24 mouse cellular contexts compared by ENCODE assay signal in the genomic region with DNA sequence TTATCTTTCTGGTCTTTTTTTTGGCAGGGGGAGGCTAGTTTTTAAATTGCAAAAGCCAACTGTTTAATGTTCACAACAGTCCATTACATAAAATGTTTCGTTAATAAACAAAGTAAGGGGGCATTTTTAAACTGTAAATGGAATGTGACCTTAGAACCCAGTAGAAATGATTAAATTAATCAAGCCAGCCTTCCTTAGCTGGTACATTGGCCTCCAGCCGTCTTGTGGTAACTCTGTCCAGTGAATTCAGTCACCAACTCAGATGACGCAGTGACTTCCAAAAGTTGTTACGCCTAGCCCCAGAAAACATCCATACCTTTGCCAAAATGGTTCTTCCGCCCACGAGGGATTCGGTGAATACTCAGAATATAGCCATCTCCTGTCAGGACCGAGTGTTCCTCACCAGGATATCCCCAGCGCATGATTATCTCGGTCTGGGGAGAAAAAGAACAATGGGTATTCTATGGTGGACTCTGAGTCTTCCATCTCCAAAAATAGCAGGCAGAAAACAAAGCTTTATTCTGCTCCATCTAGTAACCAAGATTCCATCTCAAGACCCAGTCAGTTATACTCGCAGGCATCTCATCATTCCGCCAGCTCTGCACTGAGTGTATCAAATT. TPM values are rescaled to one million over a fixed set of nuclear protein-coding genes. Genes with fewer than 3 reads are reported as not detected.
DNase-seq lines count a peak whose midpoint lies in the region; TF ChIP-seq lines count a peak whose summit lies in the region.
"Had no signal": no experiment of that assay in that cellular context is flagged by ENCODE, and none has a peak within 500 bp of the region (broad histone marks: within the 10 kb centered on the region; RNA-seq: fewer than 3 reads in every experiment).

No protein-coding gene starts in this region.

- H3K4me3 ChIP-seq in heart, adult 2 months = no peak overlapping the region
- H3K4me3 ChIP-seq in layer of hippocampus, adult 2 months = no peak overlapping the region
- H3K4me3 ChIP-seq: embryonic facial prominence, embryonic 12.5 days; heart, embryonic 15.5 days; hindbrain, embryonic 15.5 days; limb, embryonic 13.5 days; liver, embryonic 13.5 days; midbrain, embryonic 12.5 days had no signal

- no peaks in the 10 kb centered on the region for H3K27me3 ChIP-seq in heart, adult 2 months (ENCODE audit: control insufficient read depth, insufficient read depth, low read length)
- H3K27me3 ChIP-seq: embryonic facial prominence, embryonic 12.5 days; heart, embryonic 15.5 days; hindbrain, embryonic 15.5 days; limb, embryonic 13.5 days; liver, embryonic 13.5 days; midbrain, embryonic 12.5 days had no signal

- 0 out of 2 replicates have a peak, but pooled peaks cover 2% of the 10 kb centered on the region for H3K79me2 ChIP-seq in heart, adult 2 months (replicated peaks; ENCODE audit: control insufficient read depth, insufficient read depth, low read length)

- H3K9ac ChIP-seq in heart, adult 2 months (ENCODE audit: low read depth, low read length) = no peak overlapping the region
- H3K9ac ChIP-seq: embryonic facial prominence, embryonic 12.5 days; forebrain, postnatal 0 days; heart, embryonic 15.5 days; hindbrain, embryonic 15.5 days; limb, embryonic 13.5 days; liver, embryonic 13.5 days; midbrain, embryonic 12.5 days had no signal

- 0 out of 2 replicates have a peak, but pooled peaks have one; percentile 41 for TF ChIP-seq EP300 in heart, adult 2 months (IDR thresholded peaks at IDR 0.05; ENCODE audit: insufficient read depth, low read depth, low read length)

- peak overlapping the region; percentile 31; the same call in 1 of the 2 replicates for H3K27ac ChIP-seq in heart, adult 2 months
- peak overlapping the region; percentile 46; the same call in 1 of the 2 replicates for H3K27ac ChIP-seq in layer of hippocampus, adult 2 months
- H3K27ac ChIP-seq: embryonic facial prominence, embryonic 12.5 days; heart, embryonic 15.5 days; hindbrain, embryonic 15.5 days; limb, embryonic 13.5 days; liver, embryonic 13.5 days; midbrain, embryonic 12.5 days; stomach, postnatal 0 days had no signal

- peak in 1 of 2 experiments; percentile 18 for DNase-seq in heart, adult 2 months
- no peak for DNase-seq in heart, postnatal 4 days
- DNase-seq in layer of hippocampus, adult 2 months (ENCODE audit: low spot score in 2 of 2) = no peak
- DNase-seq in layer of hippocampus, adult 8-10 months (ENCODE audit: low spot score in 2 of 2) = no peak
- peak; percentile 63 for DNase-seq in Muller cell, postnatal 12 days (ENCODE audit: inconsistent ontology term)
- DNase-seq in kidney, postnatal 14 days = peak; percentile 33
- no peak for DNase-seq in left cerebral cortex, postnatal 4 days
- DNase-seq in frontal cortex, postnatal 10 days (ENCODE audit: low spot score in 2 of 2) = no peak
- DNase-seq: adrenal gland, postnatal 25 days; cerebellum, adult 11-12 months; cerebellum, postnatal 14 days; forebrain, postnatal 0 days; gastrocnemius, postnatal 25 days; liver, embryonic 13.5 days; thymus, adult 2 months had no signal

- no peak for TF ChIP-seq CTCF in heart, adult 2 months (IDR thresholded peaks at IDR 0.05)
- TF ChIP-seq CTCF in layer of hippocampus, adult 2 months (conservative IDR thresholded peaks at IDR 0.05) = no peak

- peaks cover 34% of the 10 kb centered on the region for H3K36me3 ChIP-seq in heart, adult 2 months (ENCODE audit: control insufficient read depth, insufficient read depth, low read length)
- H3K36me3 ChIP-seq: hindbrain, embryonic 15.5 days had no signal

- intact Hi-C loops in heart, adult 2 months (cut with DNase I) = no loop called here
- intact Hi-C loops in left cerebral cortex, postnatal 4 days (cut with DNase I) = no loop called here

- WGBS in heart, adult 2 months = 52% methylated on average over 12 of the region's 12 CpGs

- peak; percentile 32; the same call in 1 of the 2 replicates for TF ChIP-seq POLR2A in heart, adult 2 months (IDR thresholded peaks at IDR 0.05; ENCODE audit: insufficient read depth, low read depth, low read length)

- peaks cover 12% of the 10 kb centered on the region for H3K4me1 ChIP-seq in heart, adult 2 months (ENCODE audit: control insufficient read depth, insufficient read depth, low read length)

RNA-seq across cellular contexts. Expression of gene Lipa, which starts 4.1 kb away (rescaled TPM):
- total RNA-seq in heart, adult 2 months (2021) = 10 to 100 TPM; 24.9 to 25.1 TPM
- polyA plus RNA-seq in heart, adult 2 months (2012; rRNA removed) = 18.8 and 30.9 TPM in 2 replicates
- 10 to 100 TPM; 20.7 to 21.2 TPM for total RNA-seq in heart, postnatal 4 days (2021)
- 10 to 100 TPM; 16.6 to 20.0 TPM for total RNA-seq in layer of hippocampus, adult 2 months (2021)
- 10 to 100 TPM; 19.3 to 28.7 (median 24.5) TPM for total RNA-seq in layer of hippocampus, adult 8-10 months (2022)
- total RNA-seq in left cerebral cortex, postnatal 4 days (2021) = 10 to 100 TPM; 15.1 to 16.0 TPM

RNA-seq across cellular contexts. Expression of gene Ifit2, which starts 27.3 kb away (rescaled TPM):
- total RNA-seq in heart, adult 2 months (2021) = 1 to 10 TPM; 3.4 to 4.2 TPM
- polyA plus RNA-seq in heart, adult 2 months (2012; rRNA removed) = 1.8 and 5.3 TPM in 2 replicates
- total RNA-seq in heart, postnatal 4 days (2021) = 1 to 10 TPM; 8.0 to 8.2 TPM
- total RNA-seq in layer of hippocampus, adult 2 months (2021) = 1 to 10 TPM; 4.4 to 5.6 TPM
- 1 to 10 TPM; 4.6 to 9.0 (median 6.7) TPM for total RNA-seq in layer of hippocampus, adult 8-10 months (2022)
- 1 to 10 TPM; 6.3 to 7.2 TPM for total RNA-seq in left cerebral cortex, postnatal 4 days (2021)

RNA-seq across cellular contexts. Expression of gene Ch25h, which starts 48.3 kb away (rescaled TPM):
- total RNA-seq in heart, adult 2 months (2021) = under 1 TPM; 0.16 to 0.34 TPM
- polyA plus RNA-seq in heart, adult 2 months (2012; rRNA removed) = 2.4 and 3.2 TPM in 2 replicates
- total RNA-seq in heart, postnatal 4 days (2021) = under 1 TPM; 0.32 to 0.45 TPM
- total RNA-seq in layer of hippocampus, adult 2 months (2021) = under 1 TPM in 1 of 2 experiments, not detected in 1; 0.25 TPM
- total RNA-seq in layer of hippocampus, adult 8-10 months (2022) = 1 to 10 TPM in 2 of 4 experiments, not detected in 2; 2.6 to 4.6 TPM
- total RNA-seq in left cerebral cortex, postnatal 4 days (2021) = 1 to 10 TPM in 1 of 2 experiments, under 1 TPM in 1; 0.92 to 1.0 TPM
- total RNA-seq: gastrocnemius, postnatal 25 days; megakaryocyte progenitor cell, adult 5-6 weeks; monocyte, adult 5-6 weeks; neutrophil, adult 5-6 weeks had no signal

Comparison
In these comparisons a context has a peak if more than half of its experiments do, and no peak if none do; other contexts are left out.
1. DNase-seq: peak in Muller cell, postnatal 12 days (single experiment) and kidney, postnatal 14 days (single experiment); none in heart, postnatal 4 days (single experiment), layer of hippocampus, adult 2 months (0 of 2), layer of hippocampus, adult 8-10 months (0 of 2), left cerebral cortex, postnatal 4 days (single experiment) and frontal cortex, postnatal 10 days (0 of 2).